Mouse (Mus musculus) left cerebral cortex, adult 2 months (tissue): ENCODE results near the gene Smim4. TPM values are rescaled to one million over a fixed set of nuclear protein-coding genes. Genes with fewer than 3 reads are reported as not detected.

Experiments
- DNase-seq, 2 experiments: peaks; one replicate each; pipeline ENCODE4 v3.0.0; 2021 to 2022; ENCODE audit warnings: low spot score in 2 of 2, mixed read lengths in 1 of 2; ENCODE audit errors: extremely low spot score in 1 of 2
- H3K27ac ChIP-seq: fragments of 200-600 bp; 2 replicates; pipeline ENCODE4 v1.8.1; 2022
- H3K4me3 ChIP-seq: fragments of 200-600 bp; 2 replicates; pipeline ENCODE4 v1.8.1; 2022
- CTCF ChIP-seq: fragments of 200-600 bp; IDR thresholded peaks from 2 replicates; pipeline ENCODE4 v1.8.1; 2022; ENCODE audit warnings: antibody characterized with exemption, mild to moderate bottlenecking, moderate library complexity
- intact Hi-C: fragments of 180-260 bp; cut with DNase I; formaldehyde crosslinking; loops from one replicate; pipeline ENCODE4 v1.15.1; 2025
- total RNA-seq, 2 experiments: library from RNA; stranded (reverse); gene quantifications; 2 replicates each; pipeline ENCODE4 v1.2.3; 2021

Smim4 gene
- total RNA-seq, 2 experiments from 2014 or later = 21.9 to 23.5 TPM

DNA sequence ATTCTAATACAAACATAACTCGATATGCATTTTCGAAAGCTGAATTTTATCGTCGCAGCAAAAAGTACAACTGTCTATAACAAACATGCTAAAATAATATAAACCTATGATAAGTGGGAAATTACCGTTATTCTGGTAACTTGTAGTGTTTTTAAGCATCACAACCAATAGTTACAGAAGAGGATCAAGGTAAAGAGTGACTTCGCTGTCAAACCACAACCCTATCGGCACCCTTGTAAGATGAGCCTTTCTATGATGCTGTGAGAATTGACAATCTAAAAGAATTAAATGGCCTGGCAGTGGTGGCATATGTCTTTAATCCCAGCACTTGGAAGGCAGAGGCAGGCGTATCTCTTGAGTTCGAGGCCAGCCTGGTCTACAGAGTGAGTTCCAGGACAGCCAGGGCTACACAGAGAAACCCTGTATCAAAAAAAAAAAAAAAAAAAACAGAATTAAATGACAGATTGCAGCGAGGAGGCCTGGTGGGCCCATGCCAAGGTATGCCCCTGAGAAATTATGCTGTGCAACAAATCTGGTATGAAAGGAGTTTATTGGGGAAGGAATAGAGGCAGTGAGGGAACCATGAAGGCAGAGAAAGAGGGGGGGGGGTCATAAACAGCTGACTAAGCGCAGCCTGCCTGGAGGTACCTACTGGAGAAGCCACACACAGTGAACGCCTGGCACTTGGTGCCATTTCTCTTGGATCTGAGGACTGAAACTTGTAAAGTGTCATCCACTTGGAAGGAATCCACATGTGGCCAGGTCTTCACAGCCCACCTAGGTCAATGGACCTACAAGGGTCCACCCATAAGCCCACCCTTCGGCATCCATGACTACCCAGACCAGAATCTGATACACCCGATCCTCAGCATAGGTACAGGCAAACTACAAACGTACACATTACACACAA lies 825 bp upstream of the Smim4 start:
- peak overlapping the region; percentile 13; the same call in 1 of the 2 replicates for H3K27ac ChIP-seq
- no peak for DNase-seq
- no peak for TF ChIP-seq CTCF
- peak overlapping the region; percentile 95 for H3K4me3 ChIP-seq
- intact Hi-C loops = loop anchor here (5.0 kb wide), 1 partner anchor 68 kb away; no protein-coding TSS in a partner anchor

GRCm38 (mm10) chr14:31128101-31128825 lies 493 bp downstream of the Smim4 start:
- no peak for TF ChIP-seq CTCF
- Histone ChIP-seq H3K4me3 (peak overlapping the region; percentile 95), H3K27ac (peak overlapping the region; percentile 86)
- DNase-seq = no peak
- intact Hi-C loops = no loop called here

DNA sequence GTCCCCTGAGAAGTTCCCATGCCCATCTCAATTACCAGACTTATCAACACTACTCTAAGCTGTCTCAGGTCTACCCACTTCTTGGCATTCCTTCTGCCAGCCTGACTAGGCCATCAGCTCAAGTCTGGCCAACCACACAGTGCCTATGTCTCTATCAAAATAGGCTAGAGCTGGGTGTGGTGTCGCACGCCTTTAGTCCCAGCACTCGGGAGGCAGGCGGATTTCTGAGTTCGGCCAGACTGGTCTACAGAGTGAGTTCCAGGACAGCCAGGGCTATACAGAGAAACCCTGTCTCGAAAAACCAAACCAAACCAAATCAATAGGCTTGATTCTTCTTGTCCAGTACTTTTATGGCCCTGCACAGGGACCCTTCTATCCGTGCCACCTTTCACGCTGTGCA lies 1.9 kb downstream of the Smim4 start:
- TF ChIP-seq CTCF = no peak
- intact Hi-C loops = no loop called here
- Histone ChIP-seq H3K27ac (no peak overlapping the region), H3K4me3 (no peak overlapping the region)
- DNase-seq = no peak

GRCm38 (mm10) chr14:31125106-31126075 lies 3.4 kb downstream of the Smim4 start:
- intact Hi-C loops = no loop called here

GRCm38 (mm10) chr14:31115522-31115921 lies 13.2 kb downstream of the Smim4 start:
- intact Hi-C loops = no loop called here

More at GRCm38 (mm10) chr14:31125106-31126075, 3.4 kb downstream of the Smim4 start:
- Histone ChIP-seq H3K4me3 (no peak overlapping the region), H3K27ac (no peak overlapping the region)
- DNase-seq = peak in 1 of 2 experiments; percentile 10
- TF ChIP-seq CTCF = no peak

DNA sequence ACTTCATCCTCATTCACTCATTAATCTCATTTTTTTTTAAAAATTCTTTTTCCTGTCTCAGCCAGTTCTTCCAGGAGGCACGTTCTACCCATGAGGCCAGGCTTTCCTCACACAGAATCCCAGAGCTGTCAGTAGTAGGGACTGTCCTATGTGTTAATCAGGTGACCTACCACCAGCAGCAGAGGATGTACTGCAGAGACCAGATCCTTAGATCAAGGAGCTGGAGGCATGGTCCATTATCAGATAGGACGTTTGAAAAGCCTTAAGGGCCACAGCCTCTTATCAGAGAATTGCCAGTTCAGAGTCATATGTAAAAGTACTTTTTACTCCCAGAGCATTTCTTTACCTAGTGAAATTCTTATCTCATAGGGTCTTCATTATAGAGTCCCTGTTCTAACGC lies 14.7 kb downstream of the Smim4 start:
- Histone ChIP-seq H3K4me3 (no peak overlapping the region), H3K27ac (no peak overlapping the region)
- no peak for TF ChIP-seq CTCF
- intact Hi-C loops = no loop called here
- no peak for DNase-seq

More at GRCm38 (mm10) chr14:31115522-31115921, 13.2 kb downstream of the Smim4 start:
- Histone ChIP-seq H3K4me3 (no peak overlapping the region), H3K27ac (no peak overlapping the region)
- TF ChIP-seq CTCF = no peak
- DNase-seq = no peak

- intact Hi-C loops = no loop called here
- no peak for TF ChIP-seq CTCF
- Histone ChIP-seq H3K4me3 (no peak overlapping the region), H3K27ac (no peak overlapping the region)
- no peak for DNase-seq
These were observed 16.6 kb downstream of the Smim4 start for GRCm38 (mm10) chr14:31112187-31112586.

- H3K4me3 ChIP-seq = no peak overlapping the region
- no peak for DNase-seq
- no peak overlapping the region for H3K27ac ChIP-seq
- intact Hi-C loops = no loop called here
- TF ChIP-seq CTCF = no peak
These were observed 18.1 kb downstream of the Smim4 start for GRCm38 (mm10) chr14:31110613-31111012.

- DNase-seq = no peak
- intact Hi-C loops = no loop called here
- no peak for TF ChIP-seq CTCF
- Histone ChIP-seq H3K27ac (no peak overlapping the region), H3K4me3 (no peak overlapping the region)
These were observed 23.6 kb downstream of the Smim4 start for GRCm38 (mm10) chr14:31105156-31105555.

DNA sequence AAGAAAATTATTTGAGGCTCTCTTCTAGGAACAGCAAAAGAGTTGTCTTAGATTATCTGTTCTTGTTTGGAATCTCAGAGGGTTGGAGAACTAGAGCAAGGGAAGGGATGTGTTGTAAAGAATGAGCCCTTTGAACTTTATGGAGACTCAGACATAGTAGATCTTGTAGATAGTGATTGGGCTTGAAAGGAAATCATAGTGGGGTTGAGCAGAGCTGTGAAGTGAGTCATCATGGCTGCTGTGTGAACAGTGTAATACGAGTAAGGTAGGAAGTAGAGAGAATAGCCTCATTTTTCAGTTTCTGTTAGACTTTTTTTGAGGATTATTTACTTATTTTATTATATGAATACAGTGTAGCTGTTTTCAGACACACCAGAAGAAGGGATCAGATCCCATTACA lies 38.8 kb downstream of the Smim4 start:
- DNase-seq = no peak
- TF ChIP-seq CTCF = no peak
- no peak overlapping the region for H3K4me3 ChIP-seq
- intact Hi-C loops = no loop called here
- no peak overlapping the region for H3K27ac ChIP-seq

DNA sequence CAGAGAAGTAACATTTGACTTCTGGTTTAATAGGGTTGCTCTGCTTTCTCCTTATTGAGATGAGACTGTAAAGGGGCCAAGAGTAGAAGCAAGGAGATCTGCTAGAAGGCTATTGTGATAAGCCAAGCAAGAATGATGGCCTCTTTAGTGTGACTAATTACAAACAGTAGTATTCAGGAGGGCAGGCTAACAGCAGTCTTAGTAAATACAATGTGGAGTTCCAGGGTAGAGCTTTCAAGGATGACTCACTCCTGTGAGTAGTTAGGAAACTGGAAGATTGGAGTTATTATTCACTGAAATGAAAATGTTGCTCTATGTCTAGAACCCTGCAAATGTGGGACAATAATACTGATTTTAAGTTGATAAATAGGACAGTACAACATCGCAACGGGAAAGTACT lies 40.2 kb downstream of the Smim4 start:
- H3K4me3 ChIP-seq = no peak overlapping the region

More for the DNA sequence above, 40.2 kb downstream of the Smim4 start:
- intact Hi-C loops = no loop called here
- no peak for TF ChIP-seq CTCF
- no peak for DNase-seq
- no peak overlapping the region for H3K27ac ChIP-seq
